In the genomic region with DNA sequence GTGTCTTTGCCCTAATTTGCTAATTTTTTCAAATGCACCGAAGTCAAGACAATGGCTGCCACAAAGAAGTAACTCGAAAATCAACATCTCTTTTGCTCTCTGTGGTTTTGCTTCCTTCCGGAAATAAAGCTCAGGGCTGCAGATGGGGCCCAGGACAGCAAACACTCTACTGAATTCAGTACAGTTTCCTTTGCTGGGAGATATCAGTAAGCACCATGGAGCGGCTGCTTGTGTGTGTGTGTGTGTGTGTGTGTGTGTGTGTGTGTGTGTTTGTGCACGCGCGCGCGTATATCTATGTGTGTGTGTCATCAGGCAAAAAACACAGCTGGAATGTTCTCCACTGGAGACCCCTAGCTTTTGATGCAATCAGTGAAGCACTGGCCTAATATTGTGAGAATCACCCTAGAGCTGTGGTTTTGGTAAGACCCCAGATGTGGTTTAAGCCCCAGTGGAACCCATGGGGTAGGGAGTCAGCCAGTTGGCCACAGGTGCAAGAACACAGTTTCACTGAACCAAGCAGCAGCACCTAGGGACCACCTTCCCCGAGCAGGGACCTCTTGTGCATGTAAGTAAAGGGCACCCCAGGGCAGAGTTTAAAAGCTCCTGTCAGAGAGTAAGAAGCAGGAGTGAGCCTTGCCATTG, we compare ENCODE assay signal across 12 mouse cellular contexts. TPM values are rescaled to one million over a fixed set of nuclear protein-coding genes. Genes with fewer than 3 reads are reported as not detected.
A peak's percentile ranks its signal among the peaks of the same experiment; 100 is the strongest.
DNase-seq lines count a peak whose midpoint lies in the region; ATAC-seq and TF ChIP-seq lines count a peak whose summit lies in the region.
"Had no signal": no experiment of that assay in that cellular context is flagged by ENCODE, and none has a peak within 500 bp of the region (broad histone marks: within the 10 kb centered on the region; RNA-seq: fewer than 3 reads in every experiment).

No protein-coding gene starts in this region.

- DNase-seq in A20 (ENCODE audit: low read depth, low spot score) (peak; percentile 28), CH12.LX (ENCODE audit: extremely low read depth) (no peak)
- no peak for DNase-seq in liver, embryonic 14.5 days (ENCODE audit: low read depth in 3 of 3, low spot score in 3 of 3)
- peak; percentile 48 to 55 for DNase-seq in spleen, adult 2 months (ENCODE audit: low read depth in 1 of 2, low spot score in 2 of 2)
- DNase-seq in layer of hippocampus, postnatal 25 days (ENCODE audit: extremely low spot score in 1 of 2, low spot score in 1 of 2): no peak
- DNase-seq in urinary bladder, adult 2 months (ENCODE audit: low spot score): no peak
- DNase-seq in adrenal gland, adult (ENCODE audit: inconsistent age in 2 of 2, low spot score in 1 of 2): no peak

- peak overlapping the region; percentile 76 for H3K4me2 ChIP-seq in CH12.LX (ENCODE audit: insufficient read depth, low read depth, poor library complexity, severe bottlenecking)
- peak overlapping the region; percentile 55 for H3K4me2 ChIP-seq in liver, embryonic 14.5 days (ENCODE audit: low read depth)
- no peak overlapping the region for H3K4me2 ChIP-seq in neural tube, embryonic 15.5 days
- H3K4me2 ChIP-seq: limb, embryonic 13.5 days; midbrain, embryonic 11.5 days had no signal

- H3K4me3 ChIP-seq in CH12.LX (replicated peaks in 1 of 3; ENCODE audit: low read depth in 2 of 3, low read length in 2 of 3, poor library complexity in 1 of 3): peak overlapping the region in 2 of 3 experiments; percentile 24 to 39
- no peak overlapping the region; a peak in 1 of 4 replicates for H3K4me3 ChIP-seq in liver, embryonic 14.5 days (ENCODE audit: insufficient read depth in 1 of 2, low read depth in 2 of 2, low read length in 2 of 2)
- peak overlapping the region; percentile 40 for H3K4me3 ChIP-seq in spleen, adult 2 months (ENCODE audit: extremely low read depth, insufficient read depth, insufficient read length)
- no peak overlapping the region for H3K4me3 ChIP-seq in neural tube, embryonic 15.5 days (replicated peaks)
- H3K4me3 ChIP-seq: limb, embryonic 13.5 days had no signal

- no peaks in the 10 kb centered on the region for H3K36me3 ChIP-seq in CH12.LX (replicated peaks in 1 of 2; ENCODE audit: control insufficient read depth in 1 of 2, insufficient read depth in 1 of 2, low read length in 1 of 2)
- H3K36me3 ChIP-seq in liver, embryonic 14.5 days (replicated peaks; ENCODE audit: control insufficient read depth, insufficient read depth, low read depth): no peaks in the 10 kb centered on the region
- no peaks in the 10 kb centered on the region for H3K36me3 ChIP-seq in spleen, adult 2 months (ENCODE audit: control insufficient read depth, insufficient read depth, low read length)
- H3K36me3 ChIP-seq in neural tube, embryonic 15.5 days: no peaks in the 10 kb centered on the region
- H3K36me3 ChIP-seq: G1E; limb, embryonic 13.5 days had no signal

- no peaks in the 10 kb centered on the region for H3K27me3 ChIP-seq in CH12.LX (replicated peaks)
- H3K27me3 ChIP-seq in liver, embryonic 14.5 days (ENCODE audit: control insufficient read depth, insufficient read depth, low read length): no peaks in the 10 kb centered on the region
- no peaks in the 10 kb centered on the region for H3K27me3 ChIP-seq in spleen, adult 2 months (ENCODE audit: control insufficient read depth, insufficient read depth, low read length)
- no peaks in the 10 kb centered on the region for H3K27me3 ChIP-seq in neural tube, embryonic 15.5 days (replicated peaks)
- H3K27me3 ChIP-seq: limb, embryonic 13.5 days had no signal

- H3K4me1 ChIP-seq in CH12.LX (ENCODE audit: control insufficient read depth in 1 of 2, insufficient read depth in 2 of 2): peaks cover 4 to 21% of the 10 kb centered on the region in 2 experiments; a peak in 3 of 4 replicates
- peaks cover 20 to 23% of the 10 kb centered on the region in 2 experiments for H3K4me1 ChIP-seq in liver, embryonic 14.5 days (replicated peaks; ENCODE audit: control insufficient read depth in 2 of 2, insufficient read depth in 2 of 2, low read length in 1 of 2)
- H3K4me1 ChIP-seq in spleen, adult 2 months (ENCODE audit: control insufficient read depth, insufficient read depth, insufficient read length): peaks cover 11% of the 10 kb centered on the region; the same call in 1 of the 2 replicates
- no peaks in the 10 kb centered on the region; the same call in 1 of the 2 replicates for H3K4me1 ChIP-seq in neural tube, embryonic 15.5 days
- H3K4me1 ChIP-seq: limb, embryonic 13.5 days had no signal

- dilution Hi-C loops in CH12.LX (cut with MboI; ENCODE audit: extremely low pct_ligation_motif_present, extremely low pct_unique_long_range_greater_than_20kb, low sequenced_read_pairs): no loop called here

- H3K9me3 ChIP-seq in CH12.LX (replicated peaks; ENCODE audit: low read length): peaks cover 3% of the 10 kb centered on the region
- no peaks in the 10 kb centered on the region for H3K9me3 ChIP-seq in liver, embryonic 14.5 days (ENCODE audit: control insufficient read depth, low read length)
- H3K9me3 ChIP-seq in neural tube, embryonic 15.5 days (replicated peaks): no peaks in the 10 kb centered on the region
- H3K9me3 ChIP-seq: G1E; limb, embryonic 13.5 days had no signal

- no peak for TF ChIP-seq CTCF in CH12.LX (conservative IDR thresholded peaks at IDR 0.05 in 1 of 2, IDR thresholded peaks at IDR 0.05 in 1 of 2; ENCODE audit: low read depth in 2 of 2, low read length in 2 of 2)
- TF ChIP-seq CTCF in liver, embryonic 14.5 days (IDR thresholded peaks at IDR 0.05; ENCODE audit: low read depth): no peak
- no peak for TF ChIP-seq CTCF in spleen, adult 2 months (IDR thresholded peaks at IDR 0.05; ENCODE audit: extremely low read depth, insufficient read depth, insufficient read length, insufficient replicate concordance)

- TF ChIP-seq POLR2A in CH12.LX (IDR thresholded peaks at IDR 0.05; ENCODE audit: low read depth, low read length): no peak
- TF ChIP-seq POLR2A in spleen, adult 2 months (IDR thresholded peaks at IDR 0.05; ENCODE audit: low read depth, low read length): peak; percentile 2; the same call in 1 of the 2 replicates

- no peak for TF ChIP-seq RAD21 in CH12.LX (IDR thresholded peaks at IDR 0.05; ENCODE audit: low read depth, low read length)

- peak; percentile 68 for ATAC-seq in liver, embryonic 14.5 days (ENCODE audit: insufficient read depth)
- no peak for ATAC-seq in neural tube, embryonic 15.5 days (ENCODE audit: low FRiP score)
- ATAC-seq: intestine, postnatal 0 days had no signal

- in situ Hi-C loops in CH12.LX (cut with MboI; ENCODE audit: low pct_ligation_motif_present, low pct_unique_long_range_greater_than_20kb, low sequenced_read_pairs): no loop called here

- WGBS in liver, embryonic 14.5 days (ENCODE audit: insufficient replicate concordance): 17% methylated on average over 10 of the region's 10 CpGs
- 5% methylated on average over 10 of the region's 10 CpGs for WGBS in spleen, adult 2 months
- WGBS in neural tube, embryonic 15.5 days: 87% methylated on average over 10 of the region's 10 CpGs

- peak overlapping the region; percentile 16 for H3K27ac ChIP-seq in CH12.LX (ENCODE audit: insufficient read depth, low read depth)
- no peak overlapping the region for H3K27ac ChIP-seq in liver, embryonic 14.5 days
- H3K27ac ChIP-seq in spleen, adult 2 months (ENCODE audit: insufficient read depth, low read length): peak overlapping the region; percentile 88
- H3K27ac ChIP-seq in neural tube, embryonic 15.5 days (replicated peaks): no peak overlapping the region
- H3K27ac ChIP-seq: limb, embryonic 13.5 days had no signal

- H3K9ac ChIP-seq in CH12.LX (ENCODE audit: insufficient read depth, low read depth): peak overlapping the region; percentile 61
- 0 out of 2 replicates have a peak overlapping the region, but pooled peaks have one; percentile 9 for H3K9ac ChIP-seq in liver, embryonic 14.5 days (replicated peaks)
- H3K9ac ChIP-seq in neural tube, embryonic 15.5 days (replicated peaks): no peak overlapping the region
- H3K9ac ChIP-seq: limb, embryonic 13.5 days had no signal

- no peaks in the 10 kb centered on the region for H3K79me2 ChIP-seq in CH12.LX (replicated peaks; ENCODE audit: control insufficient read depth, extremely low read depth, insufficient read depth, poor library complexity, severe bottlenecking)

- no peak for TF ChIP-seq EP300 in CH12.LX (IDR thresholded peaks at IDR 0.05; ENCODE audit: low read length)
- no peak for TF ChIP-seq EP300 in liver, embryonic 14.5 days (IDR thresholded peaks at IDR 0.05; ENCODE audit: low read depth)

TF ChIP-seq in CH12.LX, 34 proteins besides CTCF, POLR2A, EP300 and RAD21 (continues in another document):
- TF ChIP-seq ZMIZ1 (IDR thresholded peaks at IDR 0.05; ENCODE audit: low read depth, low read length): no peak
- 0 out of 2 replicates have a peak, but pooled peaks have one; percentile 37 for TF ChIP-seq IRF4 (IDR thresholded peaks at IDR 0.05; ENCODE audit: low read depth, low read length)
- no peak for TF ChIP-seq USF2 (conservative IDR thresholded peaks at IDR 0.05; ENCODE audit: low read depth, low read length)
- TF ChIP-seq CHD1 (IDR thresholded peaks at IDR 0.05; ENCODE audit: low read depth, low read length): 0 out of 2 replicates have a peak, but pooled peaks have one; percentile 6
- TF ChIP-seq ZKSCAN1 (IDR thresholded peaks at IDR 0.05; ENCODE audit: borderline replicate concordance, low read depth, low read length): no peak
- no peak for TF ChIP-seq CHD2 (IDR thresholded peaks at IDR 0.05; ENCODE audit: low read length)
- TF ChIP-seq TCF12 (IDR thresholded peaks at IDR 0.05; ENCODE audit: low read depth, low read length): peak; percentile 37; the same call in 1 of the 2 replicates
- no peak for TF ChIP-seq SIN3A (IDR thresholded peaks at IDR 0.05; ENCODE audit: low read length)
- peak; percentile 47 for TF ChIP-seq BHLHE40 (IDR thresholded peaks at IDR 0.05; ENCODE audit: low read depth, low read length)
- no peak for TF ChIP-seq GABPA (IDR thresholded peaks at IDR 0.05; ENCODE audit: insufficient replicate concordance, low read depth, low read length)
- TF ChIP-seq MXI1 (IDR thresholded peaks at IDR 0.05; ENCODE audit: low read depth, low read length): no peak; the same call in 1 of the 2 replicates
- no peak for TF ChIP-seq ZNF384 (IDR thresholded peaks at IDR 0.05; ENCODE audit: low read depth, low read length)
- TF ChIP-seq UBTF (IDR thresholded peaks at IDR 0.05; ENCODE audit: low read depth, low read length): no peak
- 0 out of 2 replicates have a peak, but pooled peaks have one; percentile 18 for TF ChIP-seq NRF1 (IDR thresholded peaks at IDR 0.05; ENCODE audit: low read depth, low read length)

RNA-seq across cellular contexts. Expression of a gene that starts 19.7 kb away (rescaled TPM):
- total RNA-seq in CH12.LX (2012; rRNA removed) (13.1 and 16.6 TPM in 2 replicates), CH12.LX (2014; rRNA removed) (15.3 and 18.0 TPM in 2 replicates)
- polyA plus RNA-seq in CH12.LX (2012; ENCODE audit: insufficient read length, low read depth): 24.4 and 28.2 TPM in 2 replicates
- 4.8 and 6.5 TPM in 2 replicates for polyA plus RNA-seq in liver, embryonic 14.5 days (2012; rRNA removed)
- polyA plus RNA-seq in liver, embryonic 14.5 days (2014; fragmentation: Nextera tagmentation; extraction: Ambion mirVana): 18.0 and 28.1 TPM in 2 replicates
- 37.4 and 37.9 TPM in 2 replicates for polyA plus RNA-seq in spleen, adult 2 months (2012; rRNA removed)
- 3.4 and 9.2 TPM in 2 replicates for polyA plus RNA-seq in neural tube, embryonic 15.5 days (2015; fragmentation: Nextera tagmentation; extraction: Ambion mirVana)
- 1 to 10 TPM; 1.5 to 2.8 TPM for total RNA-seq in layer of hippocampus, postnatal 25 days (2021)
- polyA plus RNA-seq in urinary bladder, adult 2 months (2012; rRNA removed): 24.9 and 29.4 TPM in 2 replicates
- polyA plus RNA-seq: G1E had no signal

Comparison
In these comparisons a context has a peak if more than half of its experiments do, and no peak if none do; other contexts are left out.
1. DNase-seq: peak in A20 (single experiment) and spleen, adult 2 months (2 of 2); none in CH12.LX (single experiment), liver, embryonic 14.5 days (0 of 3), layer of hippocampus, postnatal 25 days (0 of 2), urinary bladder, adult 2 months (single experiment) and adrenal gland, adult (0 of 2).
2. H3K27ac ChIP-seq: peak in CH12.LX (single experiment) and spleen, adult 2 months (single experiment); none in liver, embryonic 14.5 days (single experiment) and neural tube, embryonic 15.5 days (single experiment).
3. H3K4me3 ChIP-seq: peak in CH12.LX (2 of 3) and spleen, adult 2 months (single experiment); none in liver, embryonic 14.5 days (0 of 2) and neural tube, embryonic 15.5 days (single experiment).